In the genomic region with DNA sequence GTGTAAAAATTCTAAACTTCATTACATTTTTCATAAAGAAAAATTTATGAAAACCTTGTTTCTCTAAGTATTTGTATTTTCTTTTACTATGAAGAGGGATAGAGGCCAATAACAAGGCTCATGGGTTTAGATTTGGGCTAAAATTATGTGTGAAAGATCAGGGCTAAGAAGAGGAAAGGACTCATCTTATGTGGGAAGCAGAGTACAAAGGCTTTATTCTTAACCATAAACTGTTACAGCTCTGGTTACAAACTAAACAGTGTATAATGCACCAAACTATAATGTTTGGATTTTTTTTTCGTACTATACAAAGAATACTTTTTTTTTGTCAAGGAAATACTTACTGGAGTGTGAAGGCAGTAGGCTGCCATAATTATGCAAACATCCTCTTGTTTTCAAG, we compare ENCODE assay signal across 14 mouse cellular contexts. TPM values are rescaled to one million over a fixed set of nuclear protein-coding genes. Genes with fewer than 3 reads are reported as not detected.
DNase-seq lines count a peak whose midpoint lies in the region; ATAC-seq and TF ChIP-seq lines count a peak whose summit lies in the region.
"Had no signal": no experiment of that assay in that cellular context is flagged by ENCODE, and none has a peak within 500 bp of the region (broad histone marks: within the 10 kb centered on the region; RNA-seq: fewer than 3 reads in every experiment).

No protein-coding gene starts in this region.

- no peak overlapping the region for H3K4me2 ChIP-seq in hindbrain, embryonic 16.5 days (ENCODE audit: low read length)
- H3K4me2 ChIP-seq in midbrain, embryonic 12.5 days (replicated peaks): peak overlapping the region; percentile 33; the same call in 1 of the 2 replicates
- H3K4me2 ChIP-seq in midbrain, embryonic 16.5 days (ENCODE audit: low read length): no peak overlapping the region
- H3K4me2 ChIP-seq in liver, postnatal 0 days (ENCODE audit: low read depth, low read length): peak overlapping the region; percentile 70

- H3K27me3 ChIP-seq in hindbrain, embryonic 10.5 days (ENCODE audit: insufficient read depth, poor library complexity, severe bottlenecking): no peaks in the 10 kb centered on the region
- no peaks in the 10 kb centered on the region for H3K27me3 ChIP-seq in hindbrain, embryonic 16.5 days (replicated peaks; ENCODE audit: control insufficient read depth, insufficient read depth, low read length)
- H3K27me3 ChIP-seq in midbrain, embryonic 12.5 days: no peaks in the 10 kb centered on the region
- no peaks in the 10 kb centered on the region for H3K27me3 ChIP-seq in midbrain, embryonic 16.5 days (ENCODE audit: control insufficient read depth, insufficient read depth, low read depth, low read length)
- no peaks in the 10 kb centered on the region for H3K27me3 ChIP-seq in liver, postnatal 0 days (ENCODE audit: insufficient read depth, low read length)
- H3K27me3 ChIP-seq: intestine, embryonic 15.5 days; limb, embryonic 15.5 days had no signal

- no peak for ATAC-seq in hindbrain, embryonic 16.5 days
- no peak for ATAC-seq in midbrain, embryonic 12.5 days (ENCODE audit: low FRiP score, low read depth)
- no peak for ATAC-seq in midbrain, embryonic 16.5 days
- ATAC-seq in liver, postnatal 0 days: no peak
- ATAC-seq: intestine, embryonic 15.5 days had no signal

- no peak overlapping the region for H3K9ac ChIP-seq in hindbrain, embryonic 16.5 days (ENCODE audit: low read depth, low read length)
- no peak overlapping the region for H3K9ac ChIP-seq in midbrain, embryonic 12.5 days (replicated peaks)
- H3K9ac ChIP-seq in midbrain, embryonic 16.5 days (ENCODE audit: low read depth, low read length): no peak overlapping the region
- H3K9ac ChIP-seq in liver, postnatal 0 days (replicated peaks): no peak overlapping the region
- H3K9ac ChIP-seq: intestine, embryonic 15.5 days; limb, embryonic 15.5 days had no signal

- no peaks in the 10 kb centered on the region for H3K9me3 ChIP-seq in hindbrain, embryonic 10.5 days
- H3K9me3 ChIP-seq in hindbrain, embryonic 16.5 days (ENCODE audit: control insufficient read depth, low read length): no peaks in the 10 kb centered on the region
- H3K9me3 ChIP-seq in midbrain, embryonic 12.5 days: no peaks in the 10 kb centered on the region
- H3K9me3 ChIP-seq in midbrain, embryonic 16.5 days (replicated peaks; ENCODE audit: control insufficient read depth, low read length, poor library complexity, severe bottlenecking): no peaks in the 10 kb centered on the region
- H3K9me3 ChIP-seq in liver, postnatal 0 days (ENCODE audit: low read length): no peaks in the 10 kb centered on the region
- H3K9me3 ChIP-seq: intestine, embryonic 15.5 days; limb, embryonic 15.5 days had no signal

- DNase-seq in embryo, embryonic 10.5 days (ENCODE audit: low spot score): peak; percentile 33
- DNase-seq in embryo, embryonic 11 days: no peak
- DNase-seq in hindbrain, embryonic 10.5 days (ENCODE audit: low spot score): no peak
- no peak for DNase-seq in liver, postnatal 0 days
- DNase-seq in left cerebral cortex, adult 18-20 months (ENCODE audit: low spot score in 2 of 2): no peak
- DNase-seq: cerebellum, postnatal 36 days; layer of hippocampus, adult 9-11 months; right cerebral cortex, postnatal 4 days had no signal

- peak overlapping the region; percentile 55; the same call in 1 of the 2 replicates for H3K4me3 ChIP-seq in hindbrain, embryonic 10.5 days
- no peak overlapping the region for H3K4me3 ChIP-seq in hindbrain, embryonic 16.5 days (ENCODE audit: low read length)
- H3K4me3 ChIP-seq in midbrain, embryonic 12.5 days: no peak overlapping the region
- no peak overlapping the region for H3K4me3 ChIP-seq in midbrain, embryonic 16.5 days (ENCODE audit: low read depth, low read length)
- H3K4me3 ChIP-seq in liver, postnatal 0 days (ENCODE audit: low read depth, low read length): peak overlapping the region; percentile 46
- H3K4me3 ChIP-seq: intestine, embryonic 15.5 days had no signal

- no peak for TF ChIP-seq EP300 in liver, postnatal 0 days (IDR thresholded peaks at IDR 0.05; ENCODE audit: low read depth)

- no peak for TF ChIP-seq CTCF in liver, postnatal 0 days (IDR thresholded peaks at IDR 0.05; ENCODE audit: low read depth)

- peak overlapping the region; percentile 89 for H3K27ac ChIP-seq in hindbrain, embryonic 10.5 days
- H3K27ac ChIP-seq in hindbrain, embryonic 16.5 days (ENCODE audit: low read depth, low read length): no peak overlapping the region
- H3K27ac ChIP-seq in midbrain, embryonic 12.5 days (replicated peaks): no peak overlapping the region
- no peak overlapping the region for H3K27ac ChIP-seq in midbrain, embryonic 16.5 days (ENCODE audit: low read length)
- H3K27ac ChIP-seq in liver, postnatal 0 days (ENCODE audit: low read depth): peak overlapping the region; percentile 83
- H3K27ac ChIP-seq: intestine, embryonic 15.5 days; limb, embryonic 15.5 days had no signal

- H3K36me3 ChIP-seq in hindbrain, embryonic 10.5 days: no peaks in the 10 kb centered on the region
- no peaks in the 10 kb centered on the region for H3K36me3 ChIP-seq in hindbrain, embryonic 16.5 days (ENCODE audit: control insufficient read depth, insufficient read depth, low read length)
- H3K36me3 ChIP-seq in midbrain, embryonic 12.5 days: no peaks in the 10 kb centered on the region
- no peaks in the 10 kb centered on the region for H3K36me3 ChIP-seq in midbrain, embryonic 16.5 days (ENCODE audit: control insufficient read depth, insufficient read depth, low read length)
- no peaks in the 10 kb centered on the region for H3K36me3 ChIP-seq in liver, postnatal 0 days (replicated peaks; ENCODE audit: insufficient read depth, low read length)
- H3K36me3 ChIP-seq: intestine, embryonic 15.5 days; limb, embryonic 15.5 days had no signal

- H3K4me1 ChIP-seq in hindbrain, embryonic 10.5 days (replicated peaks): peaks cover 41% of the 10 kb centered on the region
- peaks cover 10% of the 10 kb centered on the region for H3K4me1 ChIP-seq in hindbrain, embryonic 16.5 days (ENCODE audit: control insufficient read depth, insufficient read depth, low read depth, low read length)
- H3K4me1 ChIP-seq in midbrain, embryonic 12.5 days: peaks cover 13% of the 10 kb centered on the region; the same call in 1 of the 2 replicates
- peaks cover 12% of the 10 kb centered on the region for H3K4me1 ChIP-seq in midbrain, embryonic 16.5 days (ENCODE audit: control insufficient read depth, insufficient read depth, low read length)
- H3K4me1 ChIP-seq in liver, postnatal 0 days (ENCODE audit: insufficient read depth): peaks cover 10% of the 10 kb centered on the region

- WGBS in hindbrain, embryonic 10.5 days: 79% methylated on average over 1 of the region's 1 CpGs
- 55% methylated on average over 1 of the region's 1 CpGs for WGBS in hindbrain, embryonic 16.5 days
- WGBS in midbrain, embryonic 12.5 days: 73% methylated on average over 1 of the region's 1 CpGs
- 71% methylated on average over 1 of the region's 1 CpGs for WGBS in midbrain, embryonic 16.5 days
- WGBS in liver, postnatal 0 days (ENCODE audit: insufficient replicate concordance): 78% methylated on average over 1 of the region's 1 CpGs

RNA-seq across cellular contexts. Expression of gene Hist1h2bn, which starts 1.8 kb away (rescaled TPM):
- 1.0 and 3.4 TPM in 2 replicates for polyA plus RNA-seq in hindbrain, embryonic 10.5 days (2016; fragmentation: Nextera tagmentation; extraction: Ambion mirVana)
- polyA plus RNA-seq in hindbrain, embryonic 16.5 days (2015; fragmentation: Nextera tagmentation; extraction: Ambion mirVana): not detected in 2 replicates
- polyA plus RNA-seq in midbrain, embryonic 12.5 days (2016; fragmentation: Nextera tagmentation; extraction: Ambion mirVana): 3.9 and 6.3 TPM in 2 replicates
- 1.1 TPM in 1 of 2 replicates, not detected in the other for polyA plus RNA-seq in midbrain, embryonic 16.5 days (2015; fragmentation: Nextera tagmentation; extraction: Ambion mirVana)
- polyA plus RNA-seq in liver, postnatal 0 days (2015; fragmentation: Nextera tagmentation; extraction: Ambion mirVana): 7.2 and 7.3 TPM in 2 replicates
- 1 to 10 TPM; 6.3 to 9.2 TPM for total RNA-seq in left cerebral cortex, adult 18-20 months (2021)

RNA-seq across cellular contexts. Expression of gene Hist1h2ak, which starts 2.1 kb away (rescaled TPM):
- polyA plus RNA-seq in hindbrain, embryonic 10.5 days (2016; fragmentation: Nextera tagmentation; extraction: Ambion mirVana): 14.0 and 21.0 TPM in 2 replicates
- 3.3 and 4.8 TPM in 2 replicates for polyA plus RNA-seq in hindbrain, embryonic 16.5 days (2015; fragmentation: Nextera tagmentation; extraction: Ambion mirVana)
- polyA plus RNA-seq in midbrain, embryonic 12.5 days (2016; fragmentation: Nextera tagmentation; extraction: Ambion mirVana): 26.9 and 43.2 TPM in 2 replicates
- polyA plus RNA-seq in midbrain, embryonic 16.5 days (2015; fragmentation: Nextera tagmentation; extraction: Ambion mirVana): 4.9 and 5.7 TPM in 2 replicates
- polyA plus RNA-seq in liver, postnatal 0 days (2015; fragmentation: Nextera tagmentation; extraction: Ambion mirVana): 44.2 and 62.3 TPM in 2 replicates
- 10 to 100 TPM; 10.2 to 19.7 TPM for total RNA-seq in left cerebral cortex, adult 18-20 months (2021)

RNA-seq across cellular contexts. Expression of gene Hist1h4k, which starts 5.4 kb away (rescaled TPM):
- polyA plus RNA-seq in hindbrain, embryonic 10.5 days (2016; fragmentation: Nextera tagmentation; extraction: Ambion mirVana): 2.8 and 4.2 TPM in 2 replicates
- polyA plus RNA-seq in hindbrain, embryonic 16.5 days (2015; fragmentation: Nextera tagmentation; extraction: Ambion mirVana): not detected in 2 replicates
- 2.9 and 3.5 TPM in 2 replicates for polyA plus RNA-seq in midbrain, embryonic 12.5 days (2016; fragmentation: Nextera tagmentation; extraction: Ambion mirVana)
- 2.7 TPM in 1 of 2 replicates, not detected in the other for polyA plus RNA-seq in midbrain, embryonic 16.5 days (2015; fragmentation: Nextera tagmentation; extraction: Ambion mirVana)
- polyA plus RNA-seq in liver, postnatal 0 days (2015; fragmentation: Nextera tagmentation; extraction: Ambion mirVana): 2.4 and 3.6 TPM in 2 replicates
- 100 to 1,000 TPM; 420 to 436 TPM for total RNA-seq in left cerebral cortex, adult 18-20 months (2021)

RNA-seq across cellular contexts. Expression of gene Hist1h4j, which starts 20.8 kb away (rescaled TPM):
- polyA plus RNA-seq in hindbrain, embryonic 10.5 days (2016; fragmentation: Nextera tagmentation; extraction: Ambion mirVana): 0.58 and 0.85 TPM in 2 replicates
- polyA plus RNA-seq in hindbrain, embryonic 16.5 days (2015; fragmentation: Nextera tagmentation; extraction: Ambion mirVana): 0.35 and 0.55 TPM in 2 replicates
- polyA plus RNA-seq in midbrain, embryonic 12.5 days (2016; fragmentation: Nextera tagmentation; extraction: Ambion mirVana): 0.97 and 1.4 TPM in 2 replicates
- polyA plus RNA-seq in midbrain, embryonic 16.5 days (2015; fragmentation: Nextera tagmentation; extraction: Ambion mirVana): 0.40 and 0.80 TPM in 2 replicates
- 0.19 and 0.32 TPM in 2 replicates for polyA plus RNA-seq in liver, postnatal 0 days (2015; fragmentation: Nextera tagmentation; extraction: Ambion mirVana)
- total RNA-seq in left cerebral cortex, adult 18-20 months (2021): 10 to 100 TPM; 21.0 to 22.9 TPM

RNA-seq across cellular contexts. Expression of gene Hist1h1b, which starts 24.7 kb away (rescaled TPM):
- polyA plus RNA-seq in hindbrain, embryonic 10.5 days (2016; fragmentation: Nextera tagmentation; extraction: Ambion mirVana): 39.0 and 41.1 TPM in 2 replicates
- polyA plus RNA-seq in hindbrain, embryonic 16.5 days (2015; fragmentation: Nextera tagmentation; extraction: Ambion mirVana): 2.7 and 3.1 TPM in 2 replicates
- 30.4 and 37.6 TPM in 2 replicates for polyA plus RNA-seq in midbrain, embryonic 12.5 days (2016; fragmentation: Nextera tagmentation; extraction: Ambion mirVana)
- 0.69 and 2.4 TPM in 2 replicates for polyA plus RNA-seq in midbrain, embryonic 16.5 days (2015; fragmentation: Nextera tagmentation; extraction: Ambion mirVana)
- polyA plus RNA-seq in liver, postnatal 0 days (2015; fragmentation: Nextera tagmentation; extraction: Ambion mirVana): 20.0 and 27.9 TPM in 2 replicates
- total RNA-seq in left cerebral cortex, adult 18-20 months (2021): 1 to 10 TPM; 8.4 to 9.0 TPM
- polyA plus RNA-seq: testis, adult 2 months had no signal

Comparison
In these comparisons a context has a peak if more than half of its experiments do, and no peak if none do; other contexts are left out.
1. H3K27ac ChIP-seq: peak in hindbrain, embryonic 10.5 days (single experiment) and liver, postnatal 0 days (single experiment); none in hindbrain, embryonic 16.5 days (single experiment), midbrain, embryonic 12.5 days (single experiment) and midbrain, embryonic 16.5 days (single experiment).
2. H3K4me3 ChIP-seq: peak in hindbrain, embryonic 10.5 days (single experiment) and liver, postnatal 0 days (single experiment); none in hindbrain, embryonic 16.5 days (single experiment), midbrain, embryonic 12.5 days (single experiment) and midbrain, embryonic 16.5 days (single experiment).
3. H3K4me2 ChIP-seq: peak in midbrain, embryonic 12.5 days (single experiment) and liver, postnatal 0 days (single experiment); none in hindbrain, embryonic 16.5 days (single experiment) and midbrain, embryonic 16.5 days (single experiment).